Mouse (Mus musculus) embryonic facial prominence, embryonic 15.5 days (tissue): ENCODE results near the gene Scml4. TPM values are rescaled to one million over a fixed set of nuclear protein-coding genes. Genes with fewer than 3 reads are reported as not detected.
A peak's percentile ranks its signal among the peaks of the same experiment; 100 is the strongest.

Source experiments
- ATAC-seq: fragments of 200-750 bp; cut with Nextera tagmentation; 2 replicates; pipeline ENCODE4 v1.8.0; 2017; ENCODE audit warnings: low read depth, moderate TSS enrichment; ENCODE audit not compliant: insufficient number of reproducible peaks, low FRiP score, low TSS enrichment
- H3K27ac ChIP-seq: fragments of 300-500 bp; sonication (generic); replicated peaks from 2 replicates; pipeline ENCODE4 v1.5.1; 2015; ENCODE audit warnings: mild to moderate bottlenecking, inconsistent platforms
- H3K27me3 ChIP-seq: fragments of 300-500 bp; sonication (generic); 2 replicates; pipeline ENCODE4 v1.6.1; 2015; ENCODE audit warnings: inconsistent platforms
- H3K36me3 ChIP-seq: fragments of 300-500 bp; sonication (generic); 2 replicates; pipeline ENCODE4 v1.6.1; 2015; ENCODE audit warnings: mild to moderate bottlenecking, inconsistent platforms
- H3K4me1 ChIP-seq: fragments of 300-500 bp; sonication (generic); 2 replicates; pipeline ENCODE4 v1.6.1; 2015; ENCODE audit warnings: inconsistent platforms
- H3K4me2 ChIP-seq: fragments of 300-500 bp; sonication (generic); replicated peaks from 2 replicates; pipeline ENCODE4 v1.6.1; 2015; ENCODE audit warnings: mild to moderate bottlenecking, inconsistent platforms
- H3K4me3 ChIP-seq: fragments of 300-500 bp; sonication (generic); replicated peaks from 2 replicates; pipeline ENCODE4 v1.5.1; 2015; ENCODE audit warnings: mild to moderate bottlenecking, inconsistent platforms
- H3K9ac ChIP-seq: fragments of 300-500 bp; sonication (generic); 2 replicates; pipeline ENCODE4 v1.6.1; 2015; ENCODE audit warnings: inconsistent platforms
- H3K9me3 ChIP-seq: fragments of 300-500 bp; sonication (generic); replicated peaks from 2 replicates; pipeline ENCODE4 v1.6.1; 2016; ENCODE audit warnings: inconsistent platforms
- WGBS: fragments of 180-500 bp; shearing (Covaris S2); methylation state at CpG from one replicate; pipeline ENCODE4 v1.1.7; 2015; 5-methylcytosine and 5-hydroxymethylcytosine counted together
- polyA plus RNA-seq: library from polyadenylated mRNA; unstranded; fragments of >200 nt; fragmentation: Nextera tagmentation; extraction: Ambion mirVana; gene quantifications from 2 replicates; pipeline ENCODE4 v1.2.1, GENCODE M21; 2015

Gene Scml4
- polyA plus RNA-seq, 1 experiment from 2014 or later, result 1.3 TPM

DNA sequence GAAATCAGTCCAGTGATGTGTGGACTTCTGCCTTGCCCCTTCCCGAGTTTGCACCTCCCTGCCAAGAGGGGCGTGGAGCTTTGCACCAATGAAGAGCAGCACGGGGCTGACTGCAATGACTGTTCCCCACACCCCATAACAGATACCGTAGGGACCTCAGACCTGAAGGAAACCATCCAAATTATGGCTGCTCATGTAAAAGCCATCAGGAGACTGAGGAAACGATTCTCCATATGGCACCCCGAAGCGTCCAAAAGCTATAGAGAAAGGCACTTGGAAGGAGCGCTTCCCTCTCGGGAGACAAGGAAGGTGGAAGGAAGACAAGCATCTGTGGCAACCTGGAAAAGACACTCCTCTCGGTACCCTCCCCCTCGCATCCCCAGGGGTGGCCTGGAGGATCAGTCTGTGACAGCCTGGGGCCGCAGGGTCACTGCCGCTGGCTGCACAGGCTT lies 134.2 kb downstream of the Scml4 start:
- Histone ChIP-seq H3K9me3 (no peaks in the 10 kb centered on the region), H3K4me2 (peak overlapping the region; percentile 18; the same call in 1 of the 2 replicates), H3K4me1 (peaks cover 25% of the 10 kb centered on the region), H3K27me3 (no peaks in the 10 kb centered on the region), H3K9ac (no peak overlapping the region), H3K27ac (0 out of 2 replicates have a peak overlapping the region, but pooled peaks have one; percentile 51), H3K36me3 (no peaks in the 10 kb centered on the region), H3K4me3 (no peak overlapping the region)
- WGBS, result 21% methylated on average over 13 of the region's 13 CpGs
- ATAC-seq, result peak; percentile 56

- ATAC-seq, result no peak
- H3K36me3 ChIP-seq, result no peaks in the 10 kb centered on the region
- H3K9ac ChIP-seq, result no peak overlapping the region
- 17% methylated on average over 13 of the region's 13 CpGs for WGBS
- no peak overlapping the region for H3K4me3 ChIP-seq
- H3K27me3 ChIP-seq, result no peaks in the 10 kb centered on the region
- H3K4me2 ChIP-seq, result no peak overlapping the region
- H3K4me1 ChIP-seq, result peaks cover 25% of the 10 kb centered on the region
- H3K27ac ChIP-seq, result peak overlapping the region; percentile 51
- no peaks in the 10 kb centered on the region for H3K9me3 ChIP-seq
These were observed 135.3 kb downstream of the Scml4 start for GRCm38 (mm10) chr10:42995484-42995895.

DNA sequence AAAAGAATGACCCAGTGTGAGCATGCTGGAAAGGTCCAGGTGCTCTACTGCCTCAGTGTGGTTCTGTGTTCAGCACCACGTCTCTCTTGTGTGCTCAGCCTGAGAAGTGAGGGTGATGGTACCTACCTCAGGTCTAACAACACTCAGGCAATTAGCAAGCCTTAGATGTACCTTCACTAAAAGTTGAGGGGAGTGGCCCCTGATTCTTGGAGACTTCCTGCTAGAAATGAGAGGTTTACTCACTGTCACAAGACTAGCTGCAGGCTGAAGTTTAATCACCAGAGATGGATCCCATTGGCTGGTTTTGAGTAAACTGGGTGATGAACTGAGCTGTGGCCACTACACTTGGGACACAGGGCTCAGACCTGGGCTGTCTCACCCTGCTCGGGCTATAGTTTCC lies 137.1 kb downstream of the Scml4 start:
- H3K36me3 ChIP-seq, result no peaks in the 10 kb centered on the region
- H3K27me3 ChIP-seq, result no peaks in the 10 kb centered on the region
- H3K4me1 ChIP-seq, result peaks cover 30% of the 10 kb centered on the region
- H3K4me2 ChIP-seq, result no peak overlapping the region
- H3K27ac ChIP-seq, result no peak overlapping the region
- 86% methylated on average over 2 of the region's 2 CpGs for WGBS
- no peaks in the 10 kb centered on the region for H3K9me3 ChIP-seq
- no peak overlapping the region for H3K9ac ChIP-seq
- H3K4me3 ChIP-seq, result no peak overlapping the region
- ATAC-seq, result no peak

GRCm38 (mm10) chr10:42999324-42999723 lies 139.2 kb downstream of the Scml4 start:
- no peak for ATAC-seq
- Histone ChIP-seq H3K4me1 (peaks cover 38% of the 10 kb centered on the region), H3K4me3 (no peak overlapping the region), H3K4me2 (no peak overlapping the region), H3K9me3 (no peaks in the 10 kb centered on the region), H3K27ac (no peak overlapping the region), H3K9ac (no peak overlapping the region), H3K27me3 (no peaks in the 10 kb centered on the region), H3K36me3 (no peaks in the 10 kb centered on the region)
- WGBS, result 94% methylated on average over 10 of the region's 10 CpGs

- Histone ChIP-seq H3K27ac (no peak overlapping the region), H3K27me3 (no peaks in the 10 kb centered on the region), H3K36me3 (no peaks in the 10 kb centered on the region), H3K9ac (no peak overlapping the region), H3K4me3 (no peak overlapping the region), H3K9me3 (no peaks in the 10 kb centered on the region), H3K4me1 (peaks cover 30% of the 10 kb centered on the region), H3K4me2 (no peak overlapping the region)
- 71% methylated on average over 3 of the region's 3 CpGs for WGBS
- ATAC-seq, result no peak
These were observed 141.3 kb downstream of the Scml4 start for GRCm38 (mm10) chr10:43001433-43001832.

- peak overlapping the region; percentile 40 for H3K4me3 ChIP-seq
- no peak overlapping the region; the same call in 1 of the 2 replicates for H3K9ac ChIP-seq
- peak overlapping the region; percentile 60; the same call in 1 of the 2 replicates for H3K27ac ChIP-seq
- H3K9me3 ChIP-seq, result no peaks in the 10 kb centered on the region
- ATAC-seq, result no peak
- H3K4me1 ChIP-seq, result peaks cover 30% of the 10 kb centered on the region
- no peaks in the 10 kb centered on the region for H3K36me3 ChIP-seq
- peak overlapping the region; percentile 84 for H3K4me2 ChIP-seq
- no peaks in the 10 kb centered on the region for H3K27me3 ChIP-seq
- 17% methylated on average over 13 of the region's 13 CpGs for WGBS
These were observed 142.0 kb downstream of the Scml4 start for GRCm38 (mm10) chr10:43002066-43002678.

GRCm38 (mm10) chr10:43002721-43003465 lies 142.7 kb downstream of the Scml4 start:
- H3K9ac ChIP-seq, result peak overlapping the region; percentile 13; the same call in 1 of the 2 replicates
- peak overlapping the region; percentile 40 for H3K4me3 ChIP-seq
- 2% methylated on average over 25 of the region's 25 CpGs for WGBS
- peaks cover 30% of the 10 kb centered on the region for H3K4me1 ChIP-seq
- H3K9me3 ChIP-seq, result no peaks in the 10 kb centered on the region
- no peaks in the 10 kb centered on the region for H3K27me3 ChIP-seq
- H3K36me3 ChIP-seq, result no peaks in the 10 kb centered on the region
- peak overlapping the region; percentile 60; the same call in 1 of the 2 replicates for H3K27ac ChIP-seq
- peak; percentile 66 for ATAC-seq
- peak overlapping the region; percentile 84 for H3K4me2 ChIP-seq

- Histone ChIP-seq H3K4me2 (peak overlapping the region; percentile 84), H3K4me1 (peaks cover 30% of the 10 kb centered on the region), H3K27ac (no peak overlapping the region; the same call in 1 of the 2 replicates), H3K9ac (no peak overlapping the region), H3K27me3 (no peaks in the 10 kb centered on the region), H3K4me3 (peak overlapping the region; percentile 40), H3K9me3 (no peaks in the 10 kb centered on the region), H3K36me3 (no peaks in the 10 kb centered on the region)
- 3% methylated on average over 5 of the region's 5 CpGs for WGBS
- no peak; the same call in 1 of the 2 replicates for ATAC-seq
These were observed 143.2 kb downstream of the Scml4 start for GRCm38 (mm10) chr10:43003466-43003757.

GRCm38 (mm10) chr10:43004174-43004734 lies 144.1 kb downstream of the Scml4 start:
- H3K27ac ChIP-seq, result peak overlapping the region; percentile 39; the same call in 1 of the 2 replicates
- H3K4me1 ChIP-seq, result peaks cover 30% of the 10 kb centered on the region
- no peak overlapping the region for H3K4me3 ChIP-seq
- H3K9ac ChIP-seq, result no peak overlapping the region
- no peak overlapping the region for H3K4me2 ChIP-seq
- no peaks in the 10 kb centered on the region for H3K36me3 ChIP-seq
- WGBS, result 79% methylated on average over 16 of the region's 16 CpGs
- no peaks in the 10 kb centered on the region for H3K9me3 ChIP-seq
- H3K27me3 ChIP-seq, result no peaks in the 10 kb centered on the region
- 0 out of 2 replicates have a peak, but pooled peaks have one; percentile 26 for ATAC-seq

DNA sequence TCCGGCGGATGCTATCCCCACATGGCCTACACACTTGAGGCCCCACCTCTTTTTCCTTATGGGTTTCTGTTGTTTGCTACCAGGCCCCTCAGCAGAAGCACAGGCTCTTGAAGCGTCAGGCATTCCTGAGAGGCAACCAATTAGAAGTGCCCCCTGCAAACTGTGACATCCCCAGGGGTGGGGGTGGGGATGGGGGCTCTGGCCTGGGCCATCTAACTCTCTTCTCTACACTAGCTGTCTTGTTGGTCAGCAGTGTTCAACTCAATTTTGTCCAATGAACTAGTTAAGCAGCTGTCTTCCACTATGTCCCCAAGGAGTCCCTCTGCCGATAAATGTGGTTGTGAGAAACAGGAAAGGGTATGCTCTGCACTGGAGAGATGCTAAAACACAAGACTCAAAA lies 144.9 kb downstream of the Scml4 start:
- no peaks in the 10 kb centered on the region for H3K27me3 ChIP-seq
- H3K36me3 ChIP-seq, result no peaks in the 10 kb centered on the region
- H3K4me1 ChIP-seq, result peaks cover 30% of the 10 kb centered on the region
- 85% methylated on average over 4 of the region's 4 CpGs for WGBS
- ATAC-seq, result 0 out of 2 replicates have a peak, but pooled peaks have one; percentile 26
- no peak overlapping the region for H3K27ac ChIP-seq
- H3K9ac ChIP-seq, result no peak overlapping the region
- no peaks in the 10 kb centered on the region for H3K9me3 ChIP-seq
- H3K4me2 ChIP-seq, result no peak overlapping the region
- H3K4me3 ChIP-seq, result no peak overlapping the region

GRCm38 (mm10) chr10:43005677-43006076 lies 145.5 kb downstream of the Scml4 start:
- WGBS, result 69% methylated on average over 7 of the region's 7 CpGs
- no peak overlapping the region for H3K4me2 ChIP-seq
- no peaks in the 10 kb centered on the region for H3K36me3 ChIP-seq
- H3K9ac ChIP-seq, result no peak overlapping the region
- H3K27me3 ChIP-seq, result no peaks in the 10 kb centered on the region
- no peak overlapping the region for H3K4me3 ChIP-seq
- H3K4me1 ChIP-seq, result peaks cover 30% of the 10 kb centered on the region
- no peaks in the 10 kb centered on the region for H3K9me3 ChIP-seq
- no peak for ATAC-seq
- H3K27ac ChIP-seq, result no peak overlapping the region
